Mouse (Mus musculus) adipocyte (in vitro differentiated cells): ENCODE measurements at regions not wholly inside any gene's neighbourhood (a gene's known extent, or its start where the extent isn't known, plus 50 kb on each side); places are given as distances from the start of the nearest gene placed in this dataset.
"Not testable (repeated sequence)": the region's sequence is repeated elsewhere in the genome, so short reads cannot be mapped to it uniquely, and the experiment has no call there.

ENCODE experiments used
- DNase-seq: peaks from one replicate; pipeline ENCODE4 v3.0.0-alpha.2; 2016; ENCODE audit warnings: low spot score

DNA sequence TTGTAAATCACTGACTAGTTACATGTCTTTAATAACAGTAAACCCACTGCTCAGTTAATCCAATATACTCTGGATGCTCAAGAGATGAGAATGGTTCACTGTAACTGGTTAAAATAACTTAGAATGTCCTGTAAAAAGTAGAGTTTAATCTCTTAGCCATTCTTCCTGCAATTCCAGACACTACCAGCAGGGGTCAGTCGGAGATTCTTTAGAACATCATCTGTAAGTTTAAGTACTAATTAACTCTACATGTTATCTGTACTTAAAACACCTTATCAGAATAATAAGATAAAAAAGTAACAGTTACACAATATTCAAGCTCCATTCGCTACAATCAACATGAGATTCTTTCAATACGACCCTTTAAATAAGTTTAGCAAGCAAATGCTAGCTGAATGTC lies 58.7 kb upstream of the Olig3 start:
- DNase-seq = peak; percentile 14

DNA sequence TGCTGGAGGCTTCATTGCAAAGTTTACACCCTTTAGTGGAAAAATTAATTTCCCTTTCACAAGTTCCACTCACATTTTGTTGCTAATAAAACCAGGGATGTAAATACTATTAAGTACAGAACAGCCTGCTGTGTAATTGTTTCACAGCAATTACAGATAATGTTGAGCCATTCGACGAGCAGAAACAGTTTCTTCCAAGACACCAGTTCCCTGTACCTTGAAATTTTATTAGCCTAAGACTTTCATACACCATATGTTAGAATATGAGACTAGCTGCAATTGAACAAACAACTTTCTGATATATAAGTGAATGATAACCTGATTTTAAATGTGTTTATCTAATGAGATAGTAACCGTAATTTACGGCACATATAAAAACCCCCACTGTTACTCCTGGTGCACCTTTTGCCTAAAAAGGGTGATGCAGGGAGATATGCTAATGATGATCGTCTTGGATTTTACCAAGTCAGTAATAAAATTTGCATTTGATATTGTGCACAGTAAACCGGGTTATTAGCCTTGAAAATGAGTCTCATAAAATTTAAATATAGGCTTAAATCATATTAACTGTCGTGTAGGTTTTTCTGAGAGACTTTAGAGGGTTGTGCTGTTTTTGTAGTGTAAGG lies 60.8 kb upstream of the Olig3 start:
- no peak for DNase-seq

DNA sequence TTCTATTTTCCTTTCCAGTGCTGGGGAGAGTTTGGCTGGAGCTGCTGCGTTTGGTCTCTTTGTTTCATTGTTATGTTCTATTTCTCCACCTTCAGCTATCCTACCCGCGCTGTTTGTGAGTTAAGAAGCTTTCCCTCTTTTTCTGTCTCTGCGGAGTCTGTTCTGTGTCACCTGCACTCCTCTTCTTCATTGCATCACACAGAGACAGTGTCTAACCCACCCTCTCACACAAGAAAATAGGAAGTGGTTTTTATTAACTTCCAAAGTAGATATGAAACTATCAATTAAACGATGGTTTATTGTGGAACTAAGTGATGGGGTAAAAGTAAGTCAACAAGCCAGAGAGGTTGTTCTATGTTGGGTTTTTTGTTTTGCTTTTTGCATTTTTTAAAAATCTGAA lies 64.9 kb upstream of the Olig3 start:
- no peak for DNase-seq

DNA sequence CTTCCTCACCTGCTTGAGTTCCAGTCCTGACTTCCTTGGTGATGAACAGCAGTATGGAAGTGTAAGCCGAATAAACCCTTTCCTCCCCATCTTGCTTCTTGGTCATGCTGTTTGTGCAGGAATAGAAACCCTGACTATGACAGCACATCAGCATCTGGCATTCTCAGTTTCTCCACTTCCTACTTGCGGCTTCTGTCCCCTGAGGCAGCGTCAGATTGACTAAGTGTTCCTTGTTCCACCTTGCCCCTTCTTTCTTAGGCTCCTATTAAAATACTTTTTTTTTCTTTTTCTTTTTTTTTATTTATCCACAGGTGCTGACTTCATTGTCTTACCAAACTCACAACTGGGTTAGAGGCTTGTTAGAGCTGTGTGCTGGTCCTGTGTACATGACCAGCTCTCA lies 65.3 kb upstream of the Olig3 start:
- DNase-seq = not testable (repeated sequence)

DNA sequence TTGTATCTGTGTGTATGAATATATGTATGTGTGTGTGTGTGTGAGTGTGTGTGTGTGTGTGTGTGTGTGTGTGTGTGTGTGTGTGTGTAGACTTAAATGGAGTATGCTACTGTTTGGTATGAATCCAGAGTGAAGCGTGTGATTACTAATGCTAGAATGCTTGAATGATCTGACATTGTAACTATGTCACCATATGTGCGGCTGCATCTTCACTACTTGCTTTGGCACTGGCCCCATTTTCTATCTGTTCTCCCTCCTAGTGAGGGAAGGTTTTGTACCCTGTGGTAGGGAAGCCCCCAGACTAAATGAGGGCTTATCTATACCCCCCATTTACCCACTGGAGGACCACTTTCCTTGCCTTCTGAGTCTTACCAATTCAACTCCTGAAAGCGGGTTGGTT lies 74.2 kb upstream of the Olig3 start:
- DNase-seq = no peak

DNA sequence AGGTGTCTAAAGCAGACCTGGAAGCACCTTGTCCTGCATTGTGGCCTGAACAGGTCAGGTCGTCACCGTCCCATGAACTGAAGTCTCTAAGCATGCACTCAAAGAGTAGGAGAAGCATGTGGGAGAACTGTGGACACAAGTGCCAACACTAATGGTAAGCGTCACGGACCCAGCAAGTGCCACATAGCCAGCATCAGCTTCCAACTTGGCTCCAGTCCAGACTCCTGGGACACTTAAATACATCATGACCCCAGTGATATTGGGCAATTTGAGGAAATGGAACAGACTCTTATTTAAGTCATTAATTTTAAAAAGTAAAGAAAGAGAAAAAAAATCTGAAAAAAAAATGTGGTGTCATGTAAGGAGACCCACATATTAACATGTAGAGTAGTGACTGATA lies 75.3 kb upstream of the Olig3 start:
- no peak for DNase-seq

DNA sequence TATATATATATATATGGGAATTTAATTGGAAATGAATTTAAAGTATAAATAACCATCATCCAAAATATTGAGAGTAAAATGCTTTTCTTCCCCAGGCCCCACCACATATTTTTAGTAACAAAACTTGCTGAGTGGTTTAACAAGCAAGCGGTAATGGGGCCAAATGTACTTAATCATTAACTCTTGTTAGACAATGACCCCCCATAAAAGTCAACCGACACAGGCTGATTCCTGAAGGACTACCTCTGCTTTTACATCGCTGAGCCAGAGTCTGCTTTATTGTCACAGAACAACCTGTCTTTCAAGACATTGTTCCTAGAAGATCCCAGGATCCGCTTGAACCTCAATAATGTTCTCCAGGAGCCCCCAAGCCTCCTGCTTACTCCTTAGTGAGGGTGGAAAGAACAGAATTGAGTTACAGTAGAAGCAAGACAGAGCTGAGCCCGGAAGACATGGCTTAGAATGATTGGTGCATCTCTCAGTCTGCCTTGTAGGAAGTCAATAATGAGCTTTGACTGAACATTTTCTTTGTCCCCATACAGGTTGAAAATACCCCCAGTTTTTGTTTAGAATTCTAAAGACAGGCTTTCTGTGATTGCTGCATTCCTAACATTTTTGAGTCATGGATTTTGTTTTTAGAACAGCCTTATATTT lies 78.0 kb upstream of the Olig3 start:
- DNase-seq = no peak

DNA sequence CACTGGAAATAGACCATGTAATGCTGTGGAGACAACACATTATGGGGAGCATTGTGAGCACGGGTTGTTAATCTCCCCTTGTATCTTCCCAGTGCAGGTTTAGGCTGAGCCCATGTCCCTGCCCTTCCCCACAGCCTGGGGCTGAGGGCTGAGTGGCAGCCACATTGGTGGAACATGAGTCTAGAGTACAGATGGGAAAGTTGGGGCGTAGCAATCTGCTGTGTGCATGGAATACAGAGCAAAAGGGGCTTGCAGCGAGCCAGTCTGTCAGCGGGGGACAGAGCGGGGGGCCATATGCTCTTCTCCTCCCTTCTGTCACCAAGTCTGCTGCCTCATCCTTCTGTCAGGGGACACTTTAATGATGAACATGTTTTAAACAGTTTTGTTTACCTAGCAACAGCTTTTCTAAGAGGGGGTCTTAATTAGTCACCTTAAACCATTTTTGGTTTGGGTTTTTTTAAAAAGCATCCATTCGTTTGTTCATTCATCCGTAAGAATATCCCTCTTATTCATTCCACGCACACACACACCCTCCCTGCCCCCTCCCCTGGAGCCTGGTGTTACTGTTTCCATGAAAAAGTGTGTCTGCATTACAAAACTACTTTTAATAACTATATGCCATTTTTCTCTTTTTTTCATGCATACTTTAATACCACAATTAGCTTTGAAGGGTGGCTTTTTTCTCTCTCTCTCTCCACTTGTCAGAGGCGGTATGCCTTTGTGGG lies 79.1 kb upstream of the Olig3 start:
- no peak for DNase-seq

DNA sequence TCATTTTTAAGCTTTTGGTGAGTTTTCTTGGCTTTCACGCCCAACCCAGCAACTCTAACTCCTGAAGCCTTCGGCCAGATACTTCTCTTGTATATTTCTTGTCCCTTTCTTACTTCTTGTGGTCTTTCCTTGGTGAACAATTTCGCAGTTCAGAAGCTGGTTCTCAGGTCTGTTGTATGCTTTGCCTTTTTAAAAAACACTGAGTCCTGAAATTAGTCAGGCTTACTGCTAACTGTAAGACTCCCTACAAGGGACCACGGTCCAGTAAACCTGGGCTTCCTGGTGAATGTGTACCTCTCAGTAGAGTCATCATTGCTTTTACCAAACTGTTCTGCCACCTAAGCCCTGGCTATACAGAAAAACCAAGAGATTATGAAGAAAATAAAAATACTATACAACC lies 81.3 kb upstream of the Olig3 start:
- DNase-seq = no peak

DNA sequence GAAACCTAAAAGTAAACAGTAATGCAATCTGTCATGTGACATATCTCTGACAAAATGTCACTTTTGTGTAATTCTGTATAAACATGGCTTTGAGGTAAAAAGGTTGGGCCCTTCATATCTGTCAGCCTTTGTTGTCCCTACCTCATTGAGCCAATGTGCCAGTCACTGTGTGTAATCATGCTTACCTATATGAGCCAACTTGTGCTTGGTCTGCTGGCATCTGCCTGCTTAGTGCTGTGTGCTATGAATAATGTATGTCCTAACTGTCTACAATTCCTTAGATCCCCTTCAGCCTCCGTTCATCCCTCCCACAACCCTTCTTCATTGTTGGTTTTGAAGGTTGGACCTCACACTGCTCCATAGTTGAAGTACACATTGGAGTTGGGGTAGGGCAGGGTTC lies 86.9 kb upstream of the Olig3 start:
- no peak for DNase-seq

DNA sequence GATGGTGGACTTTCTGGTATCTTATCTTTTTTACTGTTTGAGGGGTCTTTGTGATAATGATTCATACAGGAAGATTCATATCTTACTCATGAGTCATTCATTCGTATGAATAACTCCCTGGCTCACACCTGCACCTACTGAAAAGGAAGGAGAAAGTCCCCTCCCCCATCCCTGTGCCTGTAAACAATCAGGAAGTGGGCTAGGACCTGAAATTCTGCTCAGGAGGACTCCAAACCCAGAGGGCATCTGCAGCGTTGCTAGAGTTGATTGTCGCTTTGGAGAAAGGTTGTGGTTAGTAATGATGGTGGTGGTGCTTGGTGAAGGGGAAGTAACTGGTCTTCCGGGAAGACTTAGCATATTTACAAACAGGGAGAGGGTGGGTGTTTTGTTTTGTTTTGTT lies 88.3 kb upstream of the Olig3 start:
- no peak for DNase-seq

DNA sequence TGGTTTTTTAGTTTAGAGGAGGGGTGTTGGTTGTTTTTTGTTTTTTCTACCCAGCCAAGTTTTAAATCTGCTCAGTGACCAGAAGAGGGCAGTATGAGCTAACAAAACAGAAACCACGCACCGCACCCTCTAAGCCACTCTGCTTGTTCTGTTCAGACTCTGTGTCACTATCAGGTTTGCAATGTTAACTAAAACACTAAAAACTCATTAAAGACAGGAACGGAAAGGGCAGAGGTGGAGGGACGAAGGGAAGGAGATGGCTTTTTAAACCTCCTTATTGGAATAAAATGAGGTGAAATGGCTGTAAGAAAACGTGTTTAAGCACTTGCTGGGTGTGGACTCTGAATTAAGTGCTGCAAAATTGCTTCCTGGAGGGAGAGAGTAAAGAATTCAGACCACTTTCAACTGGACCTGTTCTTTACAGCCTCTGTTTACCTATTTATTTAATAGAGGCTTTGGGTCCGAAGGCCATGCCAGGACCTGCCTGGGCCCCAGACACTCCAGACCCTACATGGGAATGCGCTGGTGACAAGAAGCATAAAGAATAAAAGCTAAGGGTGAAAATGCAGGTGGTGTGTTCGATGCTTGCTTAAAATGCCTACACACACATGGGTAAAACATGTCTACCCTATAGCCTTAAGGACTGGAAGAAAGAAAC lies 116.1 kb upstream of the Olig3 start:
- DNase-seq = peak; percentile 68

DNA sequence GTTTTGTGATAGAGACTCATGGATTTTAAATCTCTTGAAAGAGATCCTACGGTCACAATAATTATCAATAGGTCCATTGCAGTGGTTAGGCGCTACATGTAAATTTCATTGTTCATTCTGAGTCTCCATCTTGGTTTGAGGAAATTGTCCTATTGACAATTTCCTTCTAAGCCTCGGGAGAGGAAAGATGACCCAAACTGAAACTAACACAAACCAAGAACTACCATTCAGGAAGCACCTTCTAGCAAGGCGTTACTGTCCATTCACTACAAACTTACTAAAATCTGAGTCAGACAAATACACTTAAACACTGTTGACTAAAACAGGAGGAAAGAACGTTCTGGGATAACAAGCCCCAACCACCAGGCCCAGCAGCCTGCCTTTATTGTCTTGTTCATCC lies 140.1 kb upstream of the Olig3 start:
- no peak for DNase-seq

DNA sequence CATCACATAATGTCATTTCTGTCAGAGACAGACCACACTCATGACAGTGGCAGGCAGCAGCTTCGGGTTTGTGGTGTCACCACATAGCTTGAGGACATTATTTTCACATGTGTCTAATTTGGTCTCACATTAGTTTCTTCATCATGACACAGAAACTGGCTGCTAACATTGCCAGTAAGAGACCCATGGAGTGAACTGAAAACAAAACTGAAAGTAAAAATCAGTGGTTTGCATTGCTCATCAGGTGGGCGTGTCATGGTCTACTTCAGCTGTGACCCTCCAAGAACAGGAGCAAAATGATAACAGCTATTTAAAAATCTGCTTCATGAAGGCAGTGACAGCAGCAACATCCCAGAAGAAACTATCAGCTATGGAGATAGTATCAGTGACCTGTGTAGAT lies 146.6 kb upstream of the Olig3 start:
- peak; percentile 16 for DNase-seq

DNA sequence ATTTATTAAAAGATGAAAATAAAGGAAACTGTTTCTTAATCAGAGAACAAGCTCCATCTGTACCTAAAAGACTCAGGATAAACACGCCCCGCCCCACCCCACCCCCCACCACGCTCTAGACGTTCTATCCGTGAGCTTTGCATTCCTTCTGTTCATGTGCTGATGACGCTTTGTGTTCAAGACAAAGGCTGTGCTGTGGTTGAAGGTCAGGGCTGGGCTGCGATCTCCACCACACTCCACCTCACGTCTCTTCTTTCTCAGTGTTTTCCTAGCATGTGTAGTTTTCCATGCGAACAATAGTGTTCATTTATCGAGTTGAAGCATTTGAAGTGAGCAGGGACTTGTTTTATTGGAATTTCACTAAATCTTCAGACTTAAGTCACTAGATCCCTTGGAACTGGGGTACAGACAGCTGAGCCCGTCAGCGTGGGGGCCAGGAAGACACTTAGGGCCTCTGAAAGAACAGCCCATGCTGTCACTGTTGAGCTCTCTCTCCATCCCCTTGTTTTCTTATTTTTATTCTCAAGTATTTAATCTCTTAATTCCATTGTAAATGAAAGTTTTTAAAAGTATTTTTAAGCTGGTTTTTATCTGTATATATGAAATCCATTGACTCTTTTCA lies 148.1 kb upstream of the Olig3 start:
- no peak for DNase-seq

DNA sequence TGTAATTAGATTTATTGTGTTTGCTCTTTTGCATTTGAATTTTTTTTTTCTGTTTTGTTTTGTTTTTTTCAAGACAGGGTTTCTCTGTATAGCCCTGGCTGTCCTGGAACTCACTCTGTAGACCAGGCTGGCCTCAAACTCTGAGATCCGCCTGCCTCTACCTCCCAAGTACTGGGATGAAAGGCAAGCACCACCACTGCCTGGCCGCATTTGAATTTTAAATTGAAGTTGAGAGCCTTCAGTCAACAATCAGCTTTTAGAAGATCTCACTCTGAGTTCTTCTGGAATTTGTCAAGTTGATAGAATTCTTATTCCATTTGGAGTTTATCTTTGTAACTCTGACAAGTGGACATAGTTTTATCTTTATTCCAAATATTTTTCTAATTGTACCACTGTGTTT lies 148.8 kb upstream of the Olig3 start:
- DNase-seq = no peak

DNA sequence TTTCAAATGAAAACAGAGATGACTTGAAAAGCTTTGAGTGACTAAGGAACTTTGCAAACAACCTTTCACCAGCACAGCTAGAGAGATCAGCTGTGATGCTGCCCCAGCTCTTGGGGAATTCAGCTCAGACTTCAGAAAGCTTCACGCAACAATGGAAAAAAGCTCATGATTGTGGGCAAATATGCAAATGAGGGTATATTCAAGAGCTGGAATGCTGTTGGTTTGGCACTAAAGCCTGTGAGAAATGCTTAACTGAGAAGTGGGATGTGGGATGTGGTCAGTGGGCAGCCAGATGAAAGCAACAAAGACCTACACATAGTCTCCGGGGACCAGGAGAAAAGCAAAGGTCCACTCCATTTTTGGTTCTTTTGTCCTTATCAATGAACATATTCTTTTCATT lies 156.0 kb upstream of the Olig3 start:
- DNase-seq = no peak

DNA sequence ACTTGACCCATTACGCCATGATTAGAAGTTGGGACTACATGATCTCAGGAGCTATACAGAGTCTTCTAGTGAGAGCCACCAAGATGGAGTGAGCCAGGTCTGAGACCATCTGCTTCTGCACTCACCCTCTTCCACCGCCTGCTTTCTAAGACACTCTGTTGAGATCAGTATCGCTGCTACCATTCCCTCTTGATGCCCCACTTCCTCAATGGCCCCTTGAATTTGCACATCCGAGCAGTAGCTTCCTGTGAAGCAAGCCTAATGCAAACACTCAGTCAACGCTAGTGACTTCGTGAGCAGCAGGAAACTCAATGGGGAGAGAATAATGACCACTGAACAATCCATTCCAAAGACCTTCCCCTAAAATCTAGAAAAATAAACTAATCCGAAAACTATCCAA lies 160.7 kb upstream of the Olig3 start:
- DNase-seq = no peak

DNA sequence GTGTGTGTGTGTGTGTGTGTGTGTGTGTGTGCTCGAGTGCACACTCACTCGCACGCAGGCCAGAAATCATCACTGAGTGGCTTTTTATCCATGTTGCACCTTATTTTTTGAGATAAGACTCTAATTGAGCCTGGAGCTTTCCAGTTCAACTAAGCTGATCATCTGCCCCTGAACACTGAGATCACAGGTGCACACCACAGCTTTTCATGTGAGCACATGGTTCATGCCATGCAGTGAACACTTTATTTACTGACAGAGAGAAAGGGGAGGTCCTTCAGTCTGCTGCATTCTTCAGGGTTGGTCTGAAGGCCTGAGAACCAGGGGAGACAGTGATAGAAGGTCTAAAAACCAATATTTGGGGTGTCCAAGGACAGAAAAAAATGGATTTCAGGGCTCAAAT lies 161.7 kb upstream of the Olig3 start:
- DNase-seq = no peak

DNA sequence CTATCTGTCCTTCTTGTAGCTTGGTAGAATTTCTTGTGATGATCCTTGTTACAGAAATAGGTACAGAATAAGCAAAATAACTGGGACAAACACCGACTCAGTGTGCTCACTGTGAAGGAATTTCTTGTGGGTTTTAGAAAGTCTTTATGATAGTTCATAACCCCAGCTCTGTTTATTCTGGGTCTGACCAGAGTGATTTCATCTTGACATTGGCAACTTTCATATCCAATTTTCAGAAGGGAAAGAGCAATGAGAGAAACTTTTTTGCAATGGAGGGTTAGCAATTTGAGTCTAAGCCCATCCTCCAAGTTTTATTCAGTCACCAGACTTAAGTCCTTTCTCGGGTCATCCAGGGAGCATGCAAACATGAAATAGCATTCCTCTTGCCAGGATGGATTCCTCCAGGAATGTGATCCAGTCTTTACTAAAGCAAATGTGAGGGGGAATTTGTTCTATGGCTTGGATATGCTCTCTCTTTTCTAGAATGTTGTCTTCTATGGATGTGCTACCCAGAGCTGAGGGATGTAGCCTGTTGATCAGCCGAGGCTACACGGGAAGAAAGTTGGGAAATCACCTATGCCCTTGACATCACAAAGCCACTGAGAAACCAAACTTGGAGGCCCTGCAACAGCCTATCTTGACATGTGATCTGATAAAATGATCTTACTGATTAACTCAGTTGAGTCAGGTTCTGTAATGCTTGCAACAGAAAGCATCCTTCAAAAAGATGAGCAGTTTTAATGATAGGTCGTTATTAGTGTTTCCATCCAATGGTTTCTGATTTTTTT lies 163.2 kb upstream of the Olig3 start:
- DNase-seq = no peak

DNA sequence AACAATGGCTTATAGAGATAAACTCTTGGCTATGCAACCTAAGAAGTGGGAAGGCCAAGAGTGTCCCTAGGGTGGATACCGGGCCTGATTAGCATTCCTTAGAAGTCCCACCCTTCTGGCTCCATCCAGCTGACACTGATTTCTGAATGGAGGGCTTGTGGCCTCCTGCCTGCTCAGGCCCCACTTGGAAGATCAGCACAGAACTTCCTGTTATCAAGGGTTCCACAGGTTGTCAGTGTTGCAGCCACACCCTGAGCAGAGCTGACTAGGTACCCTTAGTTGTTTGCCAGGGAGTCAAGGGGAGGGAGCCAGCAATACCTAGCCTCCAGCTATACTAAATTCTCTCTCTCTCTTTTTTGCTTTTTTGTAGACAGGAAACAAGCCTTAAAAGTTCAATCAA lies 164.1 kb upstream of the Olig3 start:
- DNase-seq = no peak
